Comparison of ENCODE assay signal across 8 mouse cellular contexts in the genomic region with DNA sequence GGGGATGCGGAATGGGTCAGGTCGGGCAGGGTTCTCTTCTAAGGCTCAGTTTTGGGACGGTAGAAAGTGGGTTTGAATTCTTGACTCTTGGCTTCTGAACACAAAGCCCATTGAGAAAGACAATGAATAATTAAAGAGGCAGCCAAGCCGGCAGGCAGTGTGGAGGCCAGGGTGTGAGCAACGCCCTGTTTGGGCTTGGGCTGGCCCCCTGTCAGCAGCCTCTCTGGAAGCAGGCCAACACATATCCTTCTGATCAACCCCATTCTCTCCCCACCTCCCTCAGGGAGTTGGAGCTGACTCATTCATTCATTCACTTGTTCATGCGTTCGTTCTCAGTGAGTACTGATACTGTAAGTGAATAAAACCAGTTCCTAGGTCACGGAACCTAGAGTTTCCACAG. TPM values are rescaled to one million over a fixed set of nuclear protein-coding genes. Genes with fewer than 3 reads are reported as not detected.
A peak's percentile ranks its signal among the peaks of the same experiment; 100 is the strongest.
DNase-seq lines count a peak whose midpoint lies in the region; ATAC-seq and TF ChIP-seq lines count a peak whose summit lies in the region.

No protein-coding gene starts in this region.

- 33% methylated on average over 8 of the region's 8 CpGs for WGBS in forebrain, embryonic 13.5 days
- 32% methylated on average over 8 of the region's 8 CpGs for WGBS in forebrain, embryonic 12.5 days
- 25% methylated on average over 8 of the region's 8 CpGs for WGBS in intestine, postnatal 0 days

- peak; percentile 61 for DNase-seq in ES-E14 (ENCODE audit: low read depth, low spot score)
- DNase-seq in heart, adult 11 months: peak; percentile 96
- DNase-seq in natural killer cell, adult 2 months (ENCODE audit: low spot score in 2 of 2): no peak
- DNase-seq in left cerebral cortex, adult 8-10 months (ENCODE audit: low spot score in 2 of 2): no peak
- no peak for DNase-seq in layer of hippocampus, adult 2 months (ENCODE audit: low spot score in 2 of 2)

- H3K27me3 ChIP-seq in forebrain, embryonic 13.5 days: no peaks in the 10 kb centered on the region
- no peaks in the 10 kb centered on the region for H3K27me3 ChIP-seq in forebrain, embryonic 12.5 days
- H3K27me3 ChIP-seq in intestine, postnatal 0 days (replicated peaks; ENCODE audit: control insufficient read depth, insufficient read depth, low read length): no peaks in the 10 kb centered on the region

- in situ Hi-C loops in ES-E14 (cut with MboI; ENCODE audit: low sequenced_read_pairs in 2 of 2, unreplicated experiment in 2 of 2): no loop called here

- H3K9ac ChIP-seq in forebrain, embryonic 13.5 days: no peak overlapping the region
- H3K9ac ChIP-seq in forebrain, embryonic 12.5 days: no peak overlapping the region
- peak overlapping the region; percentile 32; the same call in 1 of the 2 replicates for H3K9ac ChIP-seq in ES-E14 (ENCODE audit: insufficient read depth, low read depth, low read length, poor library complexity, severe bottlenecking)
- H3K9ac ChIP-seq in intestine, postnatal 0 days (ENCODE audit: low read depth, low read length): no peak overlapping the region

- no peaks in the 10 kb centered on the region for H3K36me3 ChIP-seq in forebrain, embryonic 13.5 days (ENCODE audit: poor library complexity, severe bottlenecking)
- no peaks in the 10 kb centered on the region for H3K36me3 ChIP-seq in forebrain, embryonic 12.5 days (replicated peaks)
- H3K36me3 ChIP-seq in ES-E14 (ENCODE audit: control insufficient read depth, insufficient read depth, low read length, poor library complexity, severe bottlenecking): no peaks in the 10 kb centered on the region; the same call in 1 of the 2 replicates
- 0 out of 2 replicates have a peak, but pooled peaks cover 2% of the 10 kb centered on the region for H3K36me3 ChIP-seq in intestine, postnatal 0 days (ENCODE audit: control insufficient read depth, insufficient read depth)

- ATAC-seq in forebrain, embryonic 13.5 days: 0 out of 2 replicates have a peak, but pooled peaks have one; percentile 25
- no peak for ATAC-seq in forebrain, embryonic 12.5 days (ENCODE audit: low FRiP score)
- ATAC-seq in intestine, postnatal 0 days: peak; percentile 60

- H3K4me1 ChIP-seq in forebrain, embryonic 13.5 days: peaks cover 26% of the 10 kb centered on the region
- H3K4me1 ChIP-seq in forebrain, embryonic 12.5 days: peaks cover 34% of the 10 kb centered on the region
- peaks cover 25 to 60% of the 10 kb centered on the region in 2 experiments for H3K4me1 ChIP-seq in ES-E14 (ENCODE audit: control insufficient read depth in 2 of 2, insufficient read depth in 2 of 2, low read length in 2 of 2, poor library complexity in 1 of 2)
- H3K4me1 ChIP-seq in intestine, postnatal 0 days (replicated peaks; ENCODE audit: control insufficient read depth, insufficient read depth, low read length): peaks cover 48% of the 10 kb centered on the region

- H3K4me3 ChIP-seq in forebrain, embryonic 13.5 days: no peak overlapping the region
- no peak overlapping the region for H3K4me3 ChIP-seq in forebrain, embryonic 12.5 days (replicated peaks)
- peak overlapping the region; percentile 8 to 9; a peak in 2 of 4 replicates for H3K4me3 ChIP-seq in ES-E14 (ENCODE audit: insufficient read depth in 1 of 2, low read depth in 1 of 2, low read length in 2 of 2, poor library complexity in 1 of 2, severe bottlenecking in 1 of 2)
- H3K4me3 ChIP-seq in intestine, postnatal 0 days (ENCODE audit: low read depth, low read length): no peak overlapping the region
- H3K4me3 ChIP-seq in layer of hippocampus, adult 2 months: no peak overlapping the region

- H3K9me3 ChIP-seq in forebrain, embryonic 13.5 days (replicated peaks): no peaks in the 10 kb centered on the region
- no peaks in the 10 kb centered on the region for H3K9me3 ChIP-seq in forebrain, embryonic 12.5 days
- no peaks in the 10 kb centered on the region for H3K9me3 ChIP-seq in ES-E14 (ENCODE audit: control insufficient read depth, insufficient read depth, low read depth, low read length)
- no peaks in the 10 kb centered on the region for H3K9me3 ChIP-seq in intestine, postnatal 0 days (ENCODE audit: control insufficient read depth)

- no peak overlapping the region for H3K27ac ChIP-seq in forebrain, embryonic 13.5 days
- H3K27ac ChIP-seq in forebrain, embryonic 12.5 days: no peak overlapping the region
- H3K27ac ChIP-seq in ES-E14 (ENCODE audit: insufficient read depth, low read depth, low read length, poor library complexity, severe bottlenecking): peak overlapping the region; percentile 77
- no peak overlapping the region; the same call in 1 of the 2 replicates for H3K27ac ChIP-seq in intestine, postnatal 0 days (ENCODE audit: low read depth, low read length)
- H3K27ac ChIP-seq in layer of hippocampus, adult 2 months: no peak overlapping the region

- TF ChIP-seq CTCF in intestine, postnatal 0 days (IDR thresholded peaks at IDR 0.05; ENCODE audit: low read depth): no peak
- no peak for TF ChIP-seq CTCF in layer of hippocampus, adult 2 months (conservative IDR thresholded peaks at IDR 0.05)

- H3K4me2 ChIP-seq in forebrain, embryonic 13.5 days: no peak overlapping the region
- no peak overlapping the region for H3K4me2 ChIP-seq in forebrain, embryonic 12.5 days
- H3K4me2 ChIP-seq in intestine, postnatal 0 days (replicated peaks; ENCODE audit: low read depth): peak overlapping the region; percentile 25

TF ChIP-seq in ES-E14, 5 proteins besides CTCF, POLR2A, EP300 and RAD21:
- TF ChIP-seq ZNF384 (IDR thresholded peaks at IDR 0.05; ENCODE audit: low read depth, low read length) (no peak), MAFK (IDR thresholded peaks at IDR 0.05; ENCODE audit: insufficient read depth, low read depth, low read length) (no peak), ZC3H11A (IDR thresholded peaks at IDR 0.05; ENCODE audit: borderline replicate concordance, low read depth, low read length) (no peak), HCFC1 (IDR thresholded peaks at IDR 0.05; ENCODE audit: borderline replicate concordance, insufficient read depth, low read length) (no peak), CHD2 (IDR thresholded peaks at IDR 0.05; ENCODE audit: low read depth, low read length) (no peak)

RNA-seq across cellular contexts. Expression of gene Actn1, which starts 36.7 kb away (rescaled TPM):
- polyA plus RNA-seq in forebrain, embryonic 13.5 days (2015; fragmentation: Nextera tagmentation; extraction: Ambion mirVana): 9.3 and 9.9 TPM in 2 replicates
- polyA plus RNA-seq in forebrain, embryonic 12.5 days (2016; fragmentation: Nextera tagmentation; extraction: Ambion mirVana): 18.5 and 21.9 TPM in 2 replicates
- 235 and 255 TPM in 2 replicates for total RNA-seq in ES-E14 (2012; rRNA removed)
- 28.7 and 29.3 TPM in 2 replicates for polyA plus RNA-seq in intestine, postnatal 0 days (2015; fragmentation: Nextera tagmentation; extraction: Ambion mirVana)
- 100 to 1,000 TPM in 1 of 4 experiments, 10 to 100 TPM in 3; 92.6 to 101 (median 98.8) TPM for total RNA-seq in left cerebral cortex, adult 8-10 months (2022)
- total RNA-seq in layer of hippocampus, adult 2 months (2021): 100 to 1,000 TPM in 1 of 2 experiments, 10 to 100 TPM in 1; 91.0 to 103 TPM

Comparison
In these comparisons a context has a peak if more than half of its experiments do, and no peak if none do; other contexts are left out.
1. H3K4me3 ChIP-seq: peak in ES-E14 (2 of 2); none in forebrain, embryonic 13.5 days (single experiment), forebrain, embryonic 12.5 days (single experiment), intestine, postnatal 0 days (single experiment) and layer of hippocampus, adult 2 months (single experiment).
2. DNase-seq: peak in ES-E14 (single experiment) and heart, adult 11 months (single experiment); none in natural killer cell, adult 2 months (0 of 2), left cerebral cortex, adult 8-10 months (0 of 2) and layer of hippocampus, adult 2 months (0 of 2).